Mouse (Mus musculus): ENCODE measurements at regions not wholly inside any gene's neighbourhood (a gene's known extent, or its start where the extent isn't known, plus 50 kb on each side); places are given as distances from the start of the nearest gene placed in this dataset.

GRCm38 (mm10) chr5:111979601-111980000 lies 245.9 kb downstream of the Gm26897 start:
- H3K27me3 ChIP-seq (ENCODE audit: control insufficient read depth, insufficient read depth, low read length, poor library complexity, severe bottlenecking), result no peaks in the 10 kb centered on the region
- DNase-seq (ENCODE audit: low read depth, low spot score), result no peak
- no peaks in the 10 kb centered on the region for H3K36me3 ChIP-seq (ENCODE audit: control insufficient read depth, insufficient read depth, low read length, poor library complexity, severe bottlenecking)

GRCm38 (mm10) chr5:111982106-111982505 lies 248.4 kb downstream of the Gm26897 start:
- no peaks in the 10 kb centered on the region for H3K36me3 ChIP-seq (ENCODE audit: control insufficient read depth, insufficient read depth, low read length, poor library complexity, severe bottlenecking)
- no peaks in the 10 kb centered on the region for H3K27me3 ChIP-seq (ENCODE audit: control insufficient read depth, insufficient read depth, low read length, poor library complexity, severe bottlenecking)
- no peak for DNase-seq (ENCODE audit: low read depth, low spot score)

- Histone ChIP-seq H3K36me3 (ENCODE audit: control insufficient read depth, insufficient read depth, low read length, poor library complexity, severe bottlenecking) (no peaks in the 10 kb centered on the region), H3K27me3 (ENCODE audit: control insufficient read depth, insufficient read depth, low read length, poor library complexity, severe bottlenecking) (no peaks in the 10 kb centered on the region)
- DNase-seq (ENCODE audit: low read depth, low spot score), result no peak
Observed at GRCm38 (mm10) chr5:111985997-111986396, 252.3 kb downstream of the Gm26897 start.

- no peak for DNase-seq (ENCODE audit: low read depth, low spot score)
- no peaks in the 10 kb centered on the region for H3K27me3 ChIP-seq (ENCODE audit: control insufficient read depth, insufficient read depth, low read length, poor library complexity, severe bottlenecking)
- no peaks in the 10 kb centered on the region for H3K36me3 ChIP-seq (ENCODE audit: control insufficient read depth, insufficient read depth, low read length, poor library complexity, severe bottlenecking)
Observed at GRCm38 (mm10) chr5:111987036-111987435, 253.3 kb downstream of the Gm26897 start.

GRCm38 (mm10) chr5:111991805-111992204 lies 258.1 kb downstream of the Gm26897 start:
- H3K36me3 ChIP-seq (ENCODE audit: control insufficient read depth, insufficient read depth, low read length, poor library complexity, severe bottlenecking), result no peaks in the 10 kb centered on the region
- H3K27me3 ChIP-seq (ENCODE audit: control insufficient read depth, insufficient read depth, low read length, poor library complexity, severe bottlenecking), result no peaks in the 10 kb centered on the region
- DNase-seq (ENCODE audit: low read depth, low spot score), result no peak

- Histone ChIP-seq H3K36me3 (ENCODE audit: control insufficient read depth, insufficient read depth, low read length, poor library complexity, severe bottlenecking) (no peaks in the 10 kb centered on the region), H3K27me3 (ENCODE audit: control insufficient read depth, insufficient read depth, low read length, poor library complexity, severe bottlenecking) (no peaks in the 10 kb centered on the region)
- no peak for DNase-seq (ENCODE audit: low read depth, low spot score)
Observed at GRCm38 (mm10) chr5:111993221-111993620, 259.1 kb downstream of the Cryba4 start.

- Histone ChIP-seq H3K36me3 (ENCODE audit: control insufficient read depth, insufficient read depth, low read length, poor library complexity, severe bottlenecking) (no peaks in the 10 kb centered on the region), H3K27me3 (ENCODE audit: control insufficient read depth, insufficient read depth, low read length, poor library complexity, severe bottlenecking) (no peaks in the 10 kb centered on the region)
- DNase-seq (ENCODE audit: low read depth, low spot score), result no peak
Observed at GRCm38 (mm10) chr5:111993930-111994329, 258.4 kb downstream of the Cryba4 start.

GRCm38 (mm10) chr5:111996806-111997205 lies 255.5 kb downstream of the Cryba4 start:
- no peak for DNase-seq (ENCODE audit: low read depth, low spot score)
- Histone ChIP-seq H3K27me3 (ENCODE audit: control insufficient read depth, insufficient read depth, low read length, poor library complexity, severe bottlenecking) (no peaks in the 10 kb centered on the region), H3K36me3 (ENCODE audit: control insufficient read depth, insufficient read depth, low read length, poor library complexity, severe bottlenecking) (no peaks in the 10 kb centered on the region)

GRCm38 (mm10) chr5:112001742-112002701 lies 250.3 kb downstream of the Cryba4 start:
- Histone ChIP-seq H3K36me3 (ENCODE audit: control insufficient read depth, insufficient read depth, low read length, poor library complexity, severe bottlenecking) (no peaks in the 10 kb centered on the region), H3K27me3 (ENCODE audit: control insufficient read depth, insufficient read depth, low read length, poor library complexity, severe bottlenecking) (no peaks in the 10 kb centered on the region)
- no peak for DNase-seq (ENCODE audit: low read depth, low spot score)

GRCm38 (mm10) chr5:112002856-112003660 lies 249.3 kb downstream of the Cryba4 start:
- no peaks in the 10 kb centered on the region for H3K27me3 ChIP-seq (ENCODE audit: control insufficient read depth, insufficient read depth, low read length, poor library complexity, severe bottlenecking)
- DNase-seq (ENCODE audit: low read depth, low spot score), result no peak
- no peaks in the 10 kb centered on the region for H3K36me3 ChIP-seq (ENCODE audit: control insufficient read depth, insufficient read depth, low read length, poor library complexity, severe bottlenecking)

GRCm38 (mm10) chr5:112004041-112004440 lies 248.3 kb downstream of the Cryba4 start:
- no peak for DNase-seq (ENCODE audit: low read depth, low spot score)
- Histone ChIP-seq H3K36me3 (ENCODE audit: control insufficient read depth, insufficient read depth, low read length, poor library complexity, severe bottlenecking) (no peaks in the 10 kb centered on the region), H3K27me3 (ENCODE audit: control insufficient read depth, insufficient read depth, low read length, poor library complexity, severe bottlenecking) (no peaks in the 10 kb centered on the region)

- Histone ChIP-seq H3K36me3 (ENCODE audit: control insufficient read depth, insufficient read depth, low read length, poor library complexity, severe bottlenecking) (no peaks in the 10 kb centered on the region), H3K27me3 (ENCODE audit: control insufficient read depth, insufficient read depth, low read length, poor library complexity, severe bottlenecking) (no peaks in the 10 kb centered on the region)
- no peak for DNase-seq (ENCODE audit: low read depth, low spot score)
Observed at GRCm38 (mm10) chr5:112012505-112013164, 239.7 kb downstream of the Cryba4 start.

- no peaks in the 10 kb centered on the region for H3K36me3 ChIP-seq (ENCODE audit: control insufficient read depth, insufficient read depth, low read length, poor library complexity, severe bottlenecking)
- no peaks in the 10 kb centered on the region for H3K27me3 ChIP-seq (ENCODE audit: control insufficient read depth, insufficient read depth, low read length, poor library complexity, severe bottlenecking)
- no peak for DNase-seq (ENCODE audit: low read depth, low spot score)
Observed at GRCm38 (mm10) chr5:112018925-112019324, 233.4 kb downstream of the Cryba4 start.

GRCm38 (mm10) chr5:112020882-112021281 lies 231.4 kb downstream of the Cryba4 start:
- Histone ChIP-seq H3K36me3 (ENCODE audit: control insufficient read depth, insufficient read depth, low read length, poor library complexity, severe bottlenecking) (no peaks in the 10 kb centered on the region), H3K27me3 (ENCODE audit: control insufficient read depth, insufficient read depth, low read length, poor library complexity, severe bottlenecking) (no peaks in the 10 kb centered on the region)
- no peak for DNase-seq (ENCODE audit: low read depth, low spot score)

Data from splenic B cell, adult 2 months (primary cell).